Mouse (Mus musculus): ENCODE data around the gene Fam122a. TPM values are rescaled to one million over a fixed set of nuclear protein-coding genes. Genes with fewer than 3 reads are reported as not detected.

Gene Fam122a
- polyA plus RNA-seq, 1 experiment from 2014 or later = 54.1 TPM

DNA sequence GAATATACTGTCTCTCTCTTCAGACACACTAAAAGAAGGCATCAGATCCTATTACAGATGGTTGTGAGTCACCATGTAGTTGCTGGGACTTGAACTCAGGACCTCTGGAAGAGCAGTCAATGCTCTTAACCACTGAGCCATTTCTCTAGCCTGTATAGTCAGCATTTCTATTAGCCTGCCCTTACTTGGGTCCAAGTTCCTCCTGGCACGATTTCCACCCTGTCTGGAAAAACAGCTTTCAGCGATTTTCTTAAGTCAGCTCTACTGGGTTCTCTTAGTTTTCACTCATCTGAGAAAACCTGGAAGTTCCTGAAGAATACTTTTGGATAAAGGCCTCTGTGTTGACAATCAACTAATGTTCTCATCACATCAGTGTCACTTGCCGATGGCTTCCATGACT is 22.1 kb upstream of the Fam122a start:
- H3K36me3 ChIP-seq (ENCODE audit: control insufficient read depth, insufficient read depth, low read length) = no peaks in the 10 kb centered on the region
- no peak overlapping the region for H3K4me3 ChIP-seq (ENCODE audit: low read depth, low read length)
- H3K4me2 ChIP-seq (replicated peaks; ENCODE audit: low read depth, low read length) = no peak overlapping the region
- H3K9ac ChIP-seq (replicated peaks; ENCODE audit: low read depth, low read length) = no peak overlapping the region
- H3K27ac ChIP-seq (ENCODE audit: low read length) = no peak overlapping the region
- H3K4me1 ChIP-seq (ENCODE audit: control insufficient read depth, insufficient read depth, low read length) = no peaks in the 10 kb centered on the region
- H3K27me3 ChIP-seq (ENCODE audit: control insufficient read depth, insufficient read depth, low read length) = no peaks in the 10 kb centered on the region
- H3K9me3 ChIP-seq (ENCODE audit: control insufficient read depth, low read depth, low read length) = no peaks in the 10 kb centered on the region
- WGBS = 81% methylated on average over 3 of the region's 3 CpGs
- ATAC-seq (ENCODE audit: insufficient number of reproducible peaks, insufficient read depth, low FRiP score, low read depth) = no peak

DNA sequence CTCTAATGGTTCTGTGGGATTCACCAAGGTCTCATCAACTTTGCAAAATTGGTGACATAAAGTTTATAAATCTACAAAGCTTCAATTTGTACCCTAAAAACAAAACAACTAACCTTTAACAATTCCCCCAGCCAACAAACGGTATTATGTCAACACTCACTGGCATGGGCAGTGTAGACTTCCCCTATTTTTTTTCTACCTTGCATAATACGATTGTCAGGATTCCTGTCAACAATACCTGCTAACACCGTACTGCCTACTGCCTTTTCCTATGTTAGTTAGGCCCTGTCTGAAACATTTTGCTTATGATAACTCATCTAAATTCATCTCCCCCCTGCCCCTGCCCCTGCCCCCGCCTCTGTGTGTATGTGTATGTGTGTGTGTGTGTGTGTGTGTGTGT is 16.7 kb upstream of the Fam122a start:
- Histone ChIP-seq H3K4me1 (ENCODE audit: control insufficient read depth, insufficient read depth, low read length) (no peaks in the 10 kb centered on the region), H3K36me3 (ENCODE audit: control insufficient read depth, insufficient read depth, low read length) (no peaks in the 10 kb centered on the region), H3K9me3 (ENCODE audit: control insufficient read depth, low read depth, low read length) (no peaks in the 10 kb centered on the region), H3K27ac (ENCODE audit: low read length) (no peak overlapping the region), H3K27me3 (ENCODE audit: control insufficient read depth, insufficient read depth, low read length) (no peaks in the 10 kb centered on the region), H3K4me2 (replicated peaks; ENCODE audit: low read depth, low read length) (no peak overlapping the region), H3K9ac (replicated peaks; ENCODE audit: low read depth, low read length) (no peak overlapping the region), H3K4me3 (ENCODE audit: low read depth, low read length) (no peak overlapping the region)
- ATAC-seq (ENCODE audit: insufficient number of reproducible peaks, insufficient read depth, low FRiP score, low read depth) = no peak
- 67% methylated on average over 4 of the region's 4 CpGs for WGBS

DNA sequence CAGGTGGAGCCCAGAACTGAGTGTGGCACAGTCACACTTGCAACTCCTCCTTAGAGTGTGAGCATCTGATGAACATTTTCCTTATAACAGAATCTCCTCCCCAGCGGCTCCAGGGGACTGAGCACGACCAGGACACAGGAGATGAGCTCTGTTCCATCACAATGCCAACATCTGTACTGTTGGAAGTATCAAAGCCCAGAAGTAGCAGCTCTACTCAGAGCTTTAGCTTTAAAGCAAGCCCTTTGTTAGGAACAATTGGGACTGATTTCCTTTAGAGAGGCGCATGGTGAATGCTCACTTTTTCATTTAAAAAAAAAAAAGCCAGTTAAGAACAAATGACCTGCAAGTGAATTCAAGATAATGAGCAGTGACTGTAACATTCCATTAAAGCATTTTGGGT is 14.7 kb upstream of the Fam122a start:
- no peaks in the 10 kb centered on the region for H3K36me3 ChIP-seq (ENCODE audit: control insufficient read depth, insufficient read depth, low read length)
- ATAC-seq (ENCODE audit: insufficient number of reproducible peaks, insufficient read depth, low FRiP score, low read depth) = no peak
- 74% methylated on average over 3 of the region's 3 CpGs for WGBS
- no peak overlapping the region for H3K4me2 ChIP-seq (replicated peaks; ENCODE audit: low read depth, low read length)
- no peak overlapping the region for H3K27ac ChIP-seq (ENCODE audit: low read length)
- H3K4me3 ChIP-seq (ENCODE audit: low read depth, low read length) = no peak overlapping the region
- no peaks in the 10 kb centered on the region for H3K9me3 ChIP-seq (ENCODE audit: control insufficient read depth, low read depth, low read length)
- H3K27me3 ChIP-seq (ENCODE audit: control insufficient read depth, insufficient read depth, low read length) = no peaks in the 10 kb centered on the region
- H3K9ac ChIP-seq (replicated peaks; ENCODE audit: low read depth, low read length) = no peak overlapping the region
- no peaks in the 10 kb centered on the region for H3K4me1 ChIP-seq (ENCODE audit: control insufficient read depth, insufficient read depth, low read length)

DNA sequence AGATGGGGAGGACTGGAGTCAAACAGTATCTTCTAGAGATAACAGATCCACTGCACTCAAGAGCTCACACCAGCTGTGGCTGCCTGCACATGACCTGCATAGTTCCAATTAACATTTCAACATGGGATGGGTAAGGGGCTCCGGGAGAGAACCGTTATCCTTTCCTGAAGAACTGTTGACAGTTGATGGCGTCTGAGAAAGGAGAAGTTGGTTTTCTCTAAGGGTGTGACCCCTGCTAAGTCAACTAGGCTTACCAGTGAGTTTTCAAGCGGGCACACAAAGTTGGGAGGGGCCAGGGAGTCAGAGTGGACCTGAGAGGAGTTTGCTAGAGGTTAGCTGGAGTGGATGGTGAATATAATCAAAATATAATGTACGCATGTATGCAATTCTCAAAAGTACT is 13.1 kb upstream of the Fam122a start:
- Histone ChIP-seq H3K27ac (ENCODE audit: low read length) (no peak overlapping the region), H3K9ac (replicated peaks; ENCODE audit: low read depth, low read length) (no peak overlapping the region), H3K36me3 (ENCODE audit: control insufficient read depth, insufficient read depth, low read length) (no peaks in the 10 kb centered on the region), H3K27me3 (ENCODE audit: control insufficient read depth, insufficient read depth, low read length) (no peaks in the 10 kb centered on the region), H3K4me3 (ENCODE audit: low read depth, low read length) (no peak overlapping the region), H3K4me2 (replicated peaks; ENCODE audit: low read depth, low read length) (no peak overlapping the region), H3K4me1 (ENCODE audit: control insufficient read depth, insufficient read depth, low read length) (no peaks in the 10 kb centered on the region), H3K9me3 (ENCODE audit: control insufficient read depth, low read depth, low read length) (no peaks in the 10 kb centered on the region)
- WGBS = 62% methylated on average over 5 of the region's 5 CpGs
- ATAC-seq (ENCODE audit: insufficient number of reproducible peaks, insufficient read depth, low FRiP score, low read depth) = no peak

DNA sequence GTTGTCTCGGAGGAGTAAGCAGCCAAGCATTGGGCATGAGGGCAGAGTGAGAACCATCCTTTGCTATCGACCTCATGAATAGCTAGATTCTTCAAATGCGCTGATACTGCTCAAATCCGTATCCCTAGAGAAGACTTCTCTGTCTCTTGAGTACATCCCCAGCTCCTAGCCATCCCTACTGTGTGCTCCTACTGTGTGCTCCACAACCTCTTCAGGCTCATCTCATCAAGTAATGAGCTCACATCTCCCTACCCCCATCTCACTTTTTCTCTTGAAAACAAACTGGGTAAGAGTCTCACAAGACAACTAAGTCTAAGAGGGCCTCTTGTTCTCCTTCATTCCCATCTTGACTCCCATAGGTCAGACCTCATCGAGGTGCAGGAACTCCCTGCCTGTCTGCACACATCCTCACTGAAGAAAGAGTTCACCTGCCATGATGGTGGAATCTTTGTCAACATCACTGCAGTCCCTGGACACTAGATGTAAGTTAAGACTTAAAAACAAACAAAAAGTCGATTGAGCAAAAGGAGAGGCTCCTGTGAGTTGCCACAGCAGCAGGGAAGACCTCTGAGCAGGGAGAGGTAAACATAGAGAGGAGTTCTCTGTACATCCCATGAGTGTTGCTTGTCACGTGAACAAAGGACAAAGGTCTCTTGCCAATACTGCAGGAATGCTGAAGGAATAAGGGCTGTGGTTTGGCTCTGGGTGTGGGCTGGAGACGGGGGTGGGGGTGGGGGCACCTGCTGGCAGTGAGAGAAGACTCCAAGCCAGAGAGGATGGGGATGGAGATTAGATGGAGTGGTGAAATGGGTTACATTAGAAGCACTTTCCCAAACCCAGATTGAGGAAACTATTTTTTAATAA is 9.5 kb upstream of the Fam122a start:
- Histone ChIP-seq H3K4me1 (ENCODE audit: control insufficient read depth, insufficient read depth, low read length) (no peaks in the 10 kb centered on the region), H3K27ac (ENCODE audit: low read length) (no peak overlapping the region), H3K27me3 (ENCODE audit: control insufficient read depth, insufficient read depth, low read length) (no peaks in the 10 kb centered on the region), H3K36me3 (ENCODE audit: control insufficient read depth, insufficient read depth, low read length) (no peaks in the 10 kb centered on the region), H3K9ac (replicated peaks; ENCODE audit: low read depth, low read length) (no peak overlapping the region), H3K4me2 (replicated peaks; ENCODE audit: low read depth, low read length) (no peak overlapping the region), H3K4me3 (ENCODE audit: low read depth, low read length) (no peak overlapping the region), H3K9me3 (ENCODE audit: control insufficient read depth, low read depth, low read length) (no peaks in the 10 kb centered on the region)
- WGBS = 73% methylated on average over 8 of the region's 8 CpGs
- no peak for ATAC-seq (ENCODE audit: insufficient number of reproducible peaks, insufficient read depth, low FRiP score, low read depth)

DNA sequence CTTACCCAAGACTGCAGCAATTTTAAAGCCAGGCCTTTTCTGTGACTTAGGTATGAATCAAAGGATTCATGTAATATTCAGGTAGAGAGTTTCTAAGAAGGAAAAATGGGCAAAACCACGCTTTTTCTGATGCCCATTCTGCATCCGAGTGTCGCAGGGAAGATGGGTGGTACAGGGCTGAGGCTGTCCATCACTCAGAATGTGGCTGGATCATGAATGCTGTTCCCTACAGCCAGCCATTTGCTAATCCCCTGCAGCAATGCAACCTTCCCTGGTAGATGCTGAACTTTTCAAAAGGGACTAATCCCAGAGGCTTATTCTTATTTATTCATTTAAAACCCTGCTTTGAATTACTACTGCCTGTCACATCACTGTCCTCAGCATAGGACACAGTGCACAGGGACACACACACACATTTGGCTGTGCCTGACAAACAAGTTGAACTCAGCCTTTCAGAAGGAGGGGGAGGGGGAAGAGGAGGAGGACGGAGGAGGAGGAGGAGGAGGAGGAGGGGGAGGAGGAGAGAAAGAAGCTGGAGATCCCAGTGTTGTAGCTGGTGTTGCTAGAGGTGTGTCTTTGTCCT is 7.5 kb upstream of the Fam122a start:
- WGBS = 55% methylated on average over 4 of the region's 4 CpGs
- Histone ChIP-seq H3K4me1 (ENCODE audit: control insufficient read depth, insufficient read depth, low read length) (no peaks in the 10 kb centered on the region), H3K9me3 (ENCODE audit: control insufficient read depth, low read depth, low read length) (no peaks in the 10 kb centered on the region), H3K4me3 (ENCODE audit: low read depth, low read length) (no peak overlapping the region), H3K9ac (replicated peaks; ENCODE audit: low read depth, low read length) (no peak overlapping the region), H3K4me2 (replicated peaks; ENCODE audit: low read depth, low read length) (no peak overlapping the region), H3K27ac (ENCODE audit: low read length) (no peak overlapping the region), H3K27me3 (ENCODE audit: control insufficient read depth, insufficient read depth, low read length) (no peaks in the 10 kb centered on the region), H3K36me3 (ENCODE audit: control insufficient read depth, insufficient read depth, low read length) (no peaks in the 10 kb centered on the region)
- ATAC-seq (ENCODE audit: insufficient number of reproducible peaks, insufficient read depth, low FRiP score, low read depth) = no peak

DNA sequence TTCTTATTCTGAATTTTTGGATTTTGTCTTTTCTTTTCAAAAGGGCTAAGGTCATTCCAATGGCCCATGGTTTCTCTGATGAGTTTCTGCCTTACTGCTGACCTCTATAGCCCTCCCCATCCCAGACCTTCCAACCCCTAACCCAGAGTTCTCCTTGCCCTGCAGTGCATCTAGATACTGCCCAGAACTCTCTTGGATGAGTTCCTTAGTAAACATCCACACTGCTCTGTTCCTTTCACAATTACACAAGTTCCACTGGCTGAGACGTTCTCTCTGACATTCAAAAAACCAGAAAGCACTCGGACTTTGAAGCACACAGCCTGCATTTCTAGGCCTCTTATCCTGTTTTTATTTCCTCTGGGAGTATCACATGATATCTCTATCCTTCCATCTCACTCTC is 3.8 kb upstream of the Fam122a start:
- WGBS = 53% methylated on average over 2 of the region's 2 CpGs
- Histone ChIP-seq H3K27me3 (ENCODE audit: control insufficient read depth, insufficient read depth, low read length) (no peaks in the 10 kb centered on the region), H3K4me3 (ENCODE audit: low read depth, low read length) (no peak overlapping the region), H3K9ac (replicated peaks; ENCODE audit: low read depth, low read length) (no peak overlapping the region), H3K36me3 (ENCODE audit: control insufficient read depth, insufficient read depth, low read length) (no peaks in the 10 kb centered on the region), H3K4me1 (ENCODE audit: control insufficient read depth, insufficient read depth, low read length) (peaks cover 3% of the 10 kb centered on the region; the same call in 1 of the 2 replicates), H3K4me2 (replicated peaks; ENCODE audit: low read depth, low read length) (no peak overlapping the region), H3K9me3 (ENCODE audit: control insufficient read depth, low read depth, low read length) (no peaks in the 10 kb centered on the region), H3K27ac (ENCODE audit: low read length) (no peak overlapping the region)
- no peak for ATAC-seq (ENCODE audit: insufficient number of reproducible peaks, insufficient read depth, low FRiP score, low read depth)

DNA sequence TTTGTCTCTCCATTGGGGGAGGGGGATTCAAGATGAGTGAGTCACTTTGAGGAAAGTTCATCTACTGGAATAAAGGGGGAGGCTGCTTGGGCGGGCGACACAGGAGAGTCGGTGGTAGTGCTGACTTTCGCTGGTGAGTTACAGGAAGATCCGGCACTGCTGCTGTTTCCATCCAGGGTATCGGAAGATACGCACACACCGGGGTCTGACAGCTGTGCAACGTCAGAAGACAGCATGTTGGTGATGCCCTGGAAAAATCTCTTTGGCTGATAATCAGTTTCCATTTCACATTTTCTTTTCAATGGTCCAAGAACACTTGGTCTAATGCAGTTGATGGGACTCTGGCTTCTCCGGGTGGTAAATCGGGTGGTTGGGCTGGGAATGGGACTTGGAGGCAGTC is 695 bp downstream of the Fam122a start:
- no peak for ATAC-seq (ENCODE audit: insufficient number of reproducible peaks, insufficient read depth, low FRiP score, low read depth)
- no peaks in the 10 kb centered on the region for H3K27me3 ChIP-seq (ENCODE audit: control insufficient read depth, insufficient read depth, low read length)
- H3K9ac ChIP-seq (replicated peaks; ENCODE audit: low read depth, low read length) = peak overlapping the region; percentile 87
- H3K4me3 ChIP-seq (ENCODE audit: low read depth, low read length) = peak overlapping the region; percentile 87
- WGBS = 1% methylated on average over 11 of the region's 11 CpGs
- peaks cover 7% of the 10 kb centered on the region; the same call in 1 of the 2 replicates for H3K4me1 ChIP-seq (ENCODE audit: control insufficient read depth, insufficient read depth, low read length)
- peak overlapping the region; percentile 87 for H3K27ac ChIP-seq (ENCODE audit: low read length)
- H3K4me2 ChIP-seq (replicated peaks; ENCODE audit: low read depth, low read length) = peak overlapping the region; percentile 81
- no peaks in the 10 kb centered on the region for H3K36me3 ChIP-seq (ENCODE audit: control insufficient read depth, insufficient read depth, low read length)
- no peaks in the 10 kb centered on the region for H3K9me3 ChIP-seq (ENCODE audit: control insufficient read depth, low read depth, low read length)
